Mouse (Mus musculus) C2C12 (cell line): ENCODE measurements at regions not wholly inside any gene's neighbourhood (a gene's known extent, or its start where the extent isn't known, plus 50 kb on each side); places are given as distances from the start of the nearest gene placed in this dataset.

ENCODE experiments used
- CEBPB ChIP-seq: IDR thresholded peaks from one replicate; pipeline ENCODE4 v1.6.1; 2011; ENCODE audit warnings: low read depth, mild to moderate bottlenecking, control low read depth, moderate library complexity
- CTCF ChIP-seq: IDR thresholded peaks from one replicate; pipeline ENCODE4 v1.5.1; 2011; ENCODE audit not compliant: control insufficient read depth, insufficient read depth, insufficient read length
- MAX ChIP-seq: IDR thresholded peaks from one replicate; pipeline ENCODE4 v1.6.1; 2011; ENCODE audit warnings: mild to moderate bottlenecking, control low read depth
- MYOD1 ChIP-seq: IDR thresholded peaks from one replicate; pipeline ENCODE4 v1.6.1; 2011; ENCODE audit warnings: low read depth; ENCODE audit not compliant: control insufficient read depth, insufficient read length

DNA sequence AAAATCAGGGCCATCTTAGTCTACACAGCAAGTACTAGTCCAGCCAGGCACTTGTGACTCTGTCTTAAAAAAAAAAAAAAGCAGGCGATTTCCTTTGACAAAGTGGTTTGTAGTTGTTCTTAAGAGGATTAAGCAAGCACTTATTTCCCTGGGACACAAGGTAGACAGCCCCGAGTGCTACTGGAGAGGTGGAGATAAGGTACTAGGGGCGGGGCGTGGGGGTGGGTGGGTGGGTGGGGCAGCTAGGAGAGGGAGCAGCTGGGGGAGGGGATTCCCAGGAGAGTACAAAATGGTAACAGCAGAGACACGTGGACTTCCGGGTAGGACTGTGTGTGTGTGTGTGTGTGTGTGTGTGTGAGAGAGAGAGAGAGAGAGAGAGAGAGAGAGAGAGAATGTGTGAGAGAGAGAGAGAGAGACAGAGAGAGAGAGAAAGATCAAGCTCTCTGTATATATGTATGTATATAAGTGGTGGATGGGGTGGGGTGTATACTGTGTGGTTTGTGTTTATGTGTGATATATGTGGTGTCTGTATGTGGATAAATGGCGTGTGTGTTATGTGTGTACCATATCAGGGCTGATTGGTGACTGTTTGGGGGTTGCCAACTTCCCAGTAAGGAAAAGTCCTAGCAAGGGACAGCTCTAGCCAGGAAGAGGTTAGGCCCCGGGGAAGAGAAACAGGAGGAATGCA is 72.1 kb upstream of the Tle3 start:
- no peak for TF ChIP-seq CEBPB
- no peak for TF ChIP-seq CTCF
- TF ChIP-seq MAX = no peak
- no peak for TF ChIP-seq MYOD1
